Mouse (Mus musculus): ENCODE results near the gene Akap13. TPM values are rescaled to one million over a fixed set of nuclear protein-coding genes. Genes with fewer than 3 reads are reported as not detected.

The Akap13 gene
- polyA plus RNA-seq, 1 experiment from 2014 or later = 32.1 TPM

- H3K9me3 ChIP-seq (ENCODE audit: control insufficient read depth, low read length) = no peaks in the 10 kb centered on the region
- no peaks in the 10 kb centered on the region for H3K27me3 ChIP-seq (ENCODE audit: control insufficient read depth, insufficient read depth, low read length)
- WGBS = 91% methylated on average over 3 of the region's 3 CpGs
- H3K4me2 ChIP-seq (replicated peaks; ENCODE audit: low read depth, low read length) = no peak overlapping the region
- H3K27ac ChIP-seq (ENCODE audit: low read depth, low read length) = no peak overlapping the region
- no peak for DNase-seq (ENCODE audit: low spot score)
- H3K36me3 ChIP-seq (ENCODE audit: control insufficient read depth, insufficient read depth, low read length) = no peaks in the 10 kb centered on the region
- no peak overlapping the region for H3K9ac ChIP-seq (ENCODE audit: low read depth, low read length)
- no peak for ATAC-seq (ENCODE audit: low FRiP score)
- H3K4me1 ChIP-seq (replicated peaks; ENCODE audit: control insufficient read depth, insufficient read depth, low read length) = no peaks in the 10 kb centered on the region
- no peak overlapping the region for H3K4me3 ChIP-seq (ENCODE audit: low read depth, low read length)
Observed at GRCm38 (mm10) chr7:75495941-75496441, 40.7 kb downstream of the Akap13 start.

GRCm38 (mm10) chr7:75498627-75499026, 43.3 kb downstream of the Akap13 start:
- 60% methylated on average over 5 of the region's 5 CpGs for WGBS

GRCm38 (mm10) chr7:75499271-75499670, 43.9 kb downstream of the Akap13 start:
- H3K4me3 ChIP-seq (ENCODE audit: low read depth, low read length) = no peak overlapping the region
- no peaks in the 10 kb centered on the region for H3K36me3 ChIP-seq (ENCODE audit: control insufficient read depth, insufficient read depth, low read length)
- no peaks in the 10 kb centered on the region for H3K9me3 ChIP-seq (ENCODE audit: control insufficient read depth, low read length)
- no peak for ATAC-seq (ENCODE audit: low FRiP score)
- H3K4me1 ChIP-seq (replicated peaks; ENCODE audit: control insufficient read depth, insufficient read depth, low read length) = no peaks in the 10 kb centered on the region
- no peak overlapping the region for H3K4me2 ChIP-seq (replicated peaks; ENCODE audit: low read depth, low read length)
- DNase-seq (ENCODE audit: low spot score) = no peak
- H3K27ac ChIP-seq (ENCODE audit: low read depth, low read length) = no peak overlapping the region
- no peaks in the 10 kb centered on the region for H3K27me3 ChIP-seq (ENCODE audit: control insufficient read depth, insufficient read depth, low read length)
- no peak overlapping the region for H3K9ac ChIP-seq (ENCODE audit: low read depth, low read length)
- WGBS = 90% methylated on average over 7 of the region's 7 CpGs

More at GRCm38 (mm10) chr7:75498627-75499026, 43.3 kb downstream of the Akap13 start:
- Histone ChIP-seq H3K9me3 (ENCODE audit: control insufficient read depth, low read length) (no peaks in the 10 kb centered on the region), H3K9ac (ENCODE audit: low read depth, low read length) (no peak overlapping the region), H3K27ac (ENCODE audit: low read depth, low read length) (no peak overlapping the region), H3K4me1 (replicated peaks; ENCODE audit: control insufficient read depth, insufficient read depth, low read length) (no peaks in the 10 kb centered on the region), H3K4me3 (ENCODE audit: low read depth, low read length) (no peak overlapping the region), H3K4me2 (replicated peaks; ENCODE audit: low read depth, low read length) (no peak overlapping the region), H3K27me3 (ENCODE audit: control insufficient read depth, insufficient read depth, low read length) (no peaks in the 10 kb centered on the region), H3K36me3 (ENCODE audit: control insufficient read depth, insufficient read depth, low read length) (no peaks in the 10 kb centered on the region)
- no peak for DNase-seq (ENCODE audit: low spot score)
- no peak for ATAC-seq (ENCODE audit: low FRiP score)

- H3K27me3 ChIP-seq (ENCODE audit: control insufficient read depth, insufficient read depth, low read length) = no peaks in the 10 kb centered on the region
- DNase-seq (ENCODE audit: low spot score) (no peak), ATAC-seq (ENCODE audit: low FRiP score) (no peak)
- no peak overlapping the region for H3K9ac ChIP-seq (ENCODE audit: low read depth, low read length)
- H3K4me1 ChIP-seq (replicated peaks; ENCODE audit: control insufficient read depth, insufficient read depth, low read length) = no peaks in the 10 kb centered on the region
- no peaks in the 10 kb centered on the region for H3K9me3 ChIP-seq (ENCODE audit: control insufficient read depth, low read length)
- H3K4me3 ChIP-seq (ENCODE audit: low read depth, low read length) = no peak overlapping the region
- no peaks in the 10 kb centered on the region for H3K36me3 ChIP-seq (ENCODE audit: control insufficient read depth, insufficient read depth, low read length)
- H3K4me2 ChIP-seq (replicated peaks; ENCODE audit: low read depth, low read length) = no peak overlapping the region
- 91% methylated on average over 4 of the region's 4 CpGs for WGBS
- no peak overlapping the region for H3K27ac ChIP-seq (ENCODE audit: low read depth, low read length)
Observed at GRCm38 (mm10) chr7:75500164-75500563, 44.8 kb downstream of the Akap13 start.

- no peak overlapping the region for H3K9ac ChIP-seq (ENCODE audit: low read depth, low read length)
- DNase-seq (ENCODE audit: low spot score) (no peak), ATAC-seq (ENCODE audit: low FRiP score) (no peak)
- no peaks in the 10 kb centered on the region for H3K4me1 ChIP-seq (replicated peaks; ENCODE audit: control insufficient read depth, insufficient read depth, low read length)
- no peaks in the 10 kb centered on the region for H3K27me3 ChIP-seq (ENCODE audit: control insufficient read depth, insufficient read depth, low read length)
- no peak overlapping the region for H3K4me3 ChIP-seq (ENCODE audit: low read depth, low read length)
- no peaks in the 10 kb centered on the region for H3K36me3 ChIP-seq (ENCODE audit: control insufficient read depth, insufficient read depth, low read length)
- no peak overlapping the region for H3K4me2 ChIP-seq (replicated peaks; ENCODE audit: low read depth, low read length)
- 94% methylated on average over 4 of the region's 4 CpGs for WGBS
- H3K9me3 ChIP-seq (ENCODE audit: control insufficient read depth, low read length) = no peaks in the 10 kb centered on the region
- H3K27ac ChIP-seq (ENCODE audit: low read depth, low read length) = no peak overlapping the region
Observed at GRCm38 (mm10) chr7:75500793-75501192, 45.5 kb downstream of the Akap13 start.

GRCm38 (mm10) chr7:75504524-75504923, 49.2 kb downstream of the Akap13 start:
- H3K36me3 ChIP-seq (ENCODE audit: control insufficient read depth, insufficient read depth, low read length) = no peaks in the 10 kb centered on the region
- H3K9me3 ChIP-seq (ENCODE audit: control insufficient read depth, low read length) = no peaks in the 10 kb centered on the region
- WGBS = 74% methylated on average over 2 of the region's 2 CpGs
- H3K4me3 ChIP-seq (ENCODE audit: low read depth, low read length) = no peak overlapping the region
- no peak for DNase-seq (ENCODE audit: low spot score)
- no peak overlapping the region for H3K4me2 ChIP-seq (replicated peaks; ENCODE audit: low read depth, low read length)
- H3K27me3 ChIP-seq (ENCODE audit: control insufficient read depth, insufficient read depth, low read length) = no peaks in the 10 kb centered on the region
- H3K27ac ChIP-seq (ENCODE audit: low read depth, low read length) = no peak overlapping the region
- H3K4me1 ChIP-seq (replicated peaks; ENCODE audit: control insufficient read depth, insufficient read depth, low read length) = no peaks in the 10 kb centered on the region
- ATAC-seq (ENCODE audit: low FRiP score) = no peak
- no peak overlapping the region for H3K9ac ChIP-seq (ENCODE audit: low read depth, low read length)

- Histone ChIP-seq H3K27me3 (ENCODE audit: control insufficient read depth, insufficient read depth, low read length) (no peaks in the 10 kb centered on the region), H3K9me3 (ENCODE audit: control insufficient read depth, low read length) (no peaks in the 10 kb centered on the region), H3K4me3 (ENCODE audit: low read depth, low read length) (no peak overlapping the region), H3K4me1 (replicated peaks; ENCODE audit: control insufficient read depth, insufficient read depth, low read length) (no peaks in the 10 kb centered on the region), H3K36me3 (ENCODE audit: control insufficient read depth, insufficient read depth, low read length) (no peaks in the 10 kb centered on the region), H3K27ac (ENCODE audit: low read depth, low read length) (no peak overlapping the region), H3K9ac (ENCODE audit: low read depth, low read length) (no peak overlapping the region), H3K4me2 (replicated peaks; ENCODE audit: low read depth, low read length) (no peak overlapping the region)
- 91% methylated on average over 4 of the region's 4 CpGs for WGBS
- DNase-seq (ENCODE audit: low spot score) = no peak
- no peak for ATAC-seq (ENCODE audit: low FRiP score)
Observed at GRCm38 (mm10) chr7:75506628-75507027, 51.3 kb downstream of the Akap13 start.

- no peaks in the 10 kb centered on the region for H3K4me1 ChIP-seq (replicated peaks; ENCODE audit: control insufficient read depth, insufficient read depth, low read length)
- no peaks in the 10 kb centered on the region for H3K9me3 ChIP-seq (ENCODE audit: control insufficient read depth, low read length)
- H3K9ac ChIP-seq (ENCODE audit: low read depth, low read length) = no peak overlapping the region
- no peak for ATAC-seq (ENCODE audit: low FRiP score)
- no peak overlapping the region for H3K27ac ChIP-seq (ENCODE audit: low read depth, low read length)
- no peaks in the 10 kb centered on the region for H3K36me3 ChIP-seq (ENCODE audit: control insufficient read depth, insufficient read depth, low read length)
- H3K4me2 ChIP-seq (replicated peaks; ENCODE audit: low read depth, low read length) = no peak overlapping the region
- H3K27me3 ChIP-seq (ENCODE audit: control insufficient read depth, insufficient read depth, low read length) = no peaks in the 10 kb centered on the region
- H3K4me3 ChIP-seq (ENCODE audit: low read depth, low read length) = no peak overlapping the region
- DNase-seq (ENCODE audit: low spot score) = no peak
- WGBS = 83% methylated on average over 5 of the region's 5 CpGs
Observed at GRCm38 (mm10) chr7:75509085-75509873, 53.9 kb downstream of the Akap13 start.

- no peak overlapping the region for H3K9ac ChIP-seq (ENCODE audit: low read depth, low read length)
- H3K4me3 ChIP-seq (ENCODE audit: low read depth, low read length) = no peak overlapping the region
- no peak overlapping the region for H3K27ac ChIP-seq (ENCODE audit: low read depth, low read length)
- H3K36me3 ChIP-seq (ENCODE audit: control insufficient read depth, insufficient read depth, low read length) = no peaks in the 10 kb centered on the region
- WGBS = 88% methylated on average over 6 of the region's 6 CpGs
- ATAC-seq (ENCODE audit: low FRiP score) = no peak
- no peak overlapping the region for H3K4me2 ChIP-seq (replicated peaks; ENCODE audit: low read depth, low read length)
- H3K27me3 ChIP-seq (ENCODE audit: control insufficient read depth, insufficient read depth, low read length) = no peaks in the 10 kb centered on the region
- H3K9me3 ChIP-seq (ENCODE audit: control insufficient read depth, low read length) = no peaks in the 10 kb centered on the region
- no peak for DNase-seq (ENCODE audit: low spot score)
- no peaks in the 10 kb centered on the region for H3K4me1 ChIP-seq (replicated peaks; ENCODE audit: control insufficient read depth, insufficient read depth, low read length)
Observed at GRCm38 (mm10) chr7:75515472-75515871, 60.1 kb downstream of the Akap13 start.

Measured in hindbrain, embryonic 11.5 days (tissue).